In genomic region chr4:129793713-129794329, GRCm38 (mm10) we compare ENCODE assay signal across 8 mouse cellular contexts. TPM values are rescaled to one million over a fixed set of nuclear protein-coding genes. Genes with fewer than 3 reads are reported as not detected.
DNase-seq lines count a peak whose midpoint lies in the region; ATAC-seq and TF ChIP-seq lines count a peak whose summit lies in the region.

No protein-coding gene starts in this region.

- DNase-seq in kidney, postnatal 36 days, result no peak
- peak; percentile 45 to 65 for DNase-seq in thymus, adult 18-20 months
- DNase-seq in layer of hippocampus, adult 8-10 months (ENCODE audit: low spot score in 2 of 2), result no peak
- no peak for DNase-seq in ovary, postnatal 10 days (ENCODE audit: low spot score)

- H3K4me3 ChIP-seq in kidney, embryonic 16.5 days (ENCODE audit: low read length), result no peak overlapping the region
- no peak overlapping the region for H3K4me3 ChIP-seq in bone marrow, adult 2 months (replicated peaks; ENCODE audit: control insufficient read depth, low read depth, low read length)
- no peak overlapping the region for H3K4me3 ChIP-seq in liver, embryonic 15.5 days (replicated peaks)
- H3K4me3 ChIP-seq in midbrain, embryonic 16.5 days (ENCODE audit: low read depth, low read length), result no peak overlapping the region

- H3K9me3 ChIP-seq in kidney, embryonic 16.5 days (ENCODE audit: low read length), result no peaks in the 10 kb centered on the region
- no peaks in the 10 kb centered on the region for H3K9me3 ChIP-seq in liver, embryonic 15.5 days (replicated peaks)
- H3K9me3 ChIP-seq in midbrain, embryonic 16.5 days (replicated peaks; ENCODE audit: control insufficient read depth, low read length, poor library complexity, severe bottlenecking), result no peaks in the 10 kb centered on the region

- 0 out of 2 replicates have a peak overlapping the region, but pooled peaks have one; percentile 42 for H3K27ac ChIP-seq in kidney, embryonic 16.5 days (ENCODE audit: low read length)
- H3K27ac ChIP-seq in bone marrow, adult 2 months (ENCODE audit: control insufficient read depth, insufficient read depth, low read depth, low read length, poor library complexity), result 0 out of 2 replicates have a peak overlapping the region, but pooled peaks have one; percentile 36
- H3K27ac ChIP-seq in liver, embryonic 15.5 days (replicated peaks), result no peak overlapping the region
- no peak overlapping the region for H3K27ac ChIP-seq in midbrain, embryonic 16.5 days (ENCODE audit: low read length)

- TF ChIP-seq CTCF in bone marrow, adult 2 months (IDR thresholded peaks at IDR 0.05; ENCODE audit: control insufficient read depth, insufficient read depth, low read length), result no peak

- no peak overlapping the region for H3K4me2 ChIP-seq in kidney, embryonic 16.5 days (replicated peaks; ENCODE audit: low read depth, low read length)
- peak overlapping the region; percentile 35 for H3K4me2 ChIP-seq in liver, embryonic 15.5 days
- no peak overlapping the region for H3K4me2 ChIP-seq in midbrain, embryonic 16.5 days (ENCODE audit: low read length)

- peaks cover 29% of the 10 kb centered on the region for H3K4me1 ChIP-seq in kidney, embryonic 16.5 days (ENCODE audit: insufficient read depth, low read length)
- peaks cover 8% of the 10 kb centered on the region for H3K4me1 ChIP-seq in bone marrow, adult 2 months (ENCODE audit: control insufficient read depth, insufficient read depth, low read length)
- peaks cover 48% of the 10 kb centered on the region for H3K4me1 ChIP-seq in liver, embryonic 15.5 days (replicated peaks)
- peaks cover 21% of the 10 kb centered on the region for H3K4me1 ChIP-seq in midbrain, embryonic 16.5 days (ENCODE audit: control insufficient read depth, insufficient read depth, low read length)

- TF ChIP-seq POLR2A in bone marrow, adult 2 months (IDR thresholded peaks at IDR 0.05; ENCODE audit: borderline replicate concordance, control insufficient read depth, low read depth, low read length), result no peak

- WGBS in kidney, embryonic 16.5 days, result 66% methylated on average over 5 of the region's 5 CpGs
- WGBS in bone marrow, adult 2 months, result 24% methylated on average over 5 of the region's 5 CpGs
- 16% methylated on average over 5 of the region's 5 CpGs for WGBS in liver, embryonic 15.5 days (ENCODE audit: insufficient replicate concordance)
- WGBS in midbrain, embryonic 16.5 days, result 72% methylated on average over 5 of the region's 5 CpGs

- H3K9ac ChIP-seq in kidney, embryonic 16.5 days (replicated peaks; ENCODE audit: low read length), result no peak overlapping the region
- no peak overlapping the region for H3K9ac ChIP-seq in liver, embryonic 15.5 days
- no peak overlapping the region for H3K9ac ChIP-seq in midbrain, embryonic 16.5 days (ENCODE audit: low read depth, low read length)

- peak; percentile 62 for ATAC-seq in kidney, embryonic 16.5 days (ENCODE audit: low FRiP score, low TSS enrichment)
- ATAC-seq in liver, embryonic 15.5 days (ENCODE audit: insufficient read depth), result peak; percentile 56
- ATAC-seq in midbrain, embryonic 16.5 days, result no peak

- H3K27me3 ChIP-seq in kidney, embryonic 16.5 days (ENCODE audit: insufficient read depth, low read length), result no peaks in the 10 kb centered on the region
- H3K27me3 ChIP-seq in liver, embryonic 15.5 days, result no peaks in the 10 kb centered on the region
- no peaks in the 10 kb centered on the region; the same call in 1 of the 2 replicates for H3K27me3 ChIP-seq in midbrain, embryonic 16.5 days (ENCODE audit: control insufficient read depth, insufficient read depth, low read depth, low read length)

- H3K36me3 ChIP-seq in kidney, embryonic 16.5 days (ENCODE audit: insufficient read depth, low read length), result no peaks in the 10 kb centered on the region
- no peaks in the 10 kb centered on the region for H3K36me3 ChIP-seq in liver, embryonic 15.5 days (replicated peaks)
- no peaks in the 10 kb centered on the region for H3K36me3 ChIP-seq in midbrain, embryonic 16.5 days (ENCODE audit: control insufficient read depth, insufficient read depth, low read length)

RNA-seq across cellular contexts. Expression of gene Ptp4a2, which starts 17.2 kb away (rescaled TPM):
- 272 and 298 TPM in 2 replicates for polyA plus RNA-seq in kidney, embryonic 16.5 days (2015; fragmentation: Nextera tagmentation; extraction: Ambion mirVana)
- 70.4 and 92.1 TPM in 2 replicates for polyA plus RNA-seq in bone marrow, adult 2 months (2011; ENCODE audit: insufficient read depth, insufficient read length, low replicate concordance, missing spikeins)
- 140 and 174 TPM in 2 replicates for polyA plus RNA-seq in liver, embryonic 15.5 days (2015; fragmentation: Nextera tagmentation; extraction: Ambion mirVana)
- total RNA-seq in layer of hippocampus, adult 8-10 months (2022), result 100 to 1,000 TPM; 138 to 173 (median 144) TPM
- polyA plus RNA-seq in midbrain, embryonic 16.5 days (2015; fragmentation: Nextera tagmentation; extraction: Ambion mirVana), result 222 and 255 TPM in 2 replicates

RNA-seq across cellular contexts. Expression of gene Khdrbs1, which starts 51.7 kb away (rescaled TPM):
- polyA plus RNA-seq in kidney, embryonic 16.5 days (2015; fragmentation: Nextera tagmentation; extraction: Ambion mirVana), result 92.1 and 105 TPM in 2 replicates
- 33.6 and 40.4 TPM in 2 replicates for polyA plus RNA-seq in bone marrow, adult 2 months (2011; ENCODE audit: insufficient read depth, insufficient read length, low replicate concordance, missing spikeins)
- polyA plus RNA-seq in liver, embryonic 15.5 days (2015; fragmentation: Nextera tagmentation; extraction: Ambion mirVana), result 25.7 and 26.1 TPM in 2 replicates
- 10 to 100 TPM; 83.3 to 90.1 (median 85.7) TPM for total RNA-seq in layer of hippocampus, adult 8-10 months (2022)
- polyA plus RNA-seq in midbrain, embryonic 16.5 days (2015; fragmentation: Nextera tagmentation; extraction: Ambion mirVana), result 116 and 132 TPM in 2 replicates

Comparison
In these comparisons a context has a peak if more than half of its experiments do, and no peak if none do; other contexts are left out.
1. H3K27ac ChIP-seq: peak in kidney, embryonic 16.5 days (single experiment) and bone marrow, adult 2 months (single experiment); none in liver, embryonic 15.5 days (single experiment) and midbrain, embryonic 16.5 days (single experiment).
2. DNase-seq: peak in thymus, adult 18-20 months (2 of 2); none in kidney, postnatal 36 days (0 of 2), layer of hippocampus, adult 8-10 months (0 of 2) and ovary, postnatal 10 days (single experiment).